Mouse (Mus musculus) intestine, embryonic 15.5 days (tissue): Measurements from ENCODE around the gene Mylk4. TPM values are rescaled to one million over a fixed set of nuclear protein-coding genes. Genes with fewer than 3 reads are reported as not detected.

ENCODE experiments used
- ATAC-seq: fragments of 200-750 bp; cut with Nextera tagmentation; 2 replicates; pipeline ENCODE4 v1.8.0; 2017; ENCODE audit warnings: moderate TSS enrichment, moderate library complexity
- H3K27ac ChIP-seq: fragments of 300-500 bp; sonication (generic); 2 replicates; pipeline ENCODE4 v1.5.1; 2015; ENCODE audit warnings: mild to moderate bottlenecking, inconsistent platforms
- H3K27me3 ChIP-seq: fragments of 300-500 bp; sonication (generic); replicated peaks from 2 replicates; pipeline ENCODE4 v1.6.1; 2015; ENCODE audit warnings: inconsistent platforms
- H3K36me3 ChIP-seq: fragments of 300-500 bp; sonication (generic); 2 replicates; pipeline ENCODE4 v1.6.1; 2015; ENCODE audit warnings: inconsistent platforms
- H3K4me1 ChIP-seq: fragments of 300-500 bp; sonication (generic); replicated peaks from 2 replicates; pipeline ENCODE4 v1.6.1; 2015; ENCODE audit warnings: inconsistent platforms
- H3K4me2 ChIP-seq: fragments of 300-500 bp; sonication (generic); replicated peaks from 2 replicates; pipeline ENCODE4 v1.6.1; 2015; ENCODE audit warnings: mild to moderate bottlenecking, inconsistent platforms
- H3K4me3 ChIP-seq: fragments of 300-500 bp; sonication (generic); replicated peaks from 2 replicates; pipeline ENCODE4 v1.5.1; 2015; ENCODE audit warnings: inconsistent platforms
- H3K9ac ChIP-seq: fragments of 300-500 bp; sonication (generic); 2 replicates; pipeline ENCODE4 v1.6.1; 2015; ENCODE audit warnings: inconsistent platforms
- H3K9me3 ChIP-seq: fragments of 300-500 bp; sonication (generic); 2 replicates; pipeline ENCODE4 v1.6.1; 2016; ENCODE audit warnings: inconsistent platforms
- WGBS: fragments of 180-500 bp; shearing (Covaris S2); methylation state at CpG from one replicate; pipeline ENCODE4 v1.1.7; 2015; 5-methylcytosine and 5-hydroxymethylcytosine counted together
- polyA plus RNA-seq: library from polyadenylated mRNA; unstranded; fragments of >200 nt; fragmentation: Nextera tagmentation; extraction: Ambion mirVana; gene quantifications from 2 replicates; pipeline ENCODE4 v1.2.1, GENCODE M21; 2015

The Mylk4 gene
- polyA plus RNA-seq, 1 experiment from 2014 or later, result 0.08 TPM

GRCm38 (mm10) chr13:32699376-32699775, 84.4 kb downstream of the Mylk4 start:
- no peak for ATAC-seq
- no peak overlapping the region for H3K4me3 ChIP-seq
- no peaks in the 10 kb centered on the region for H3K36me3 ChIP-seq
- no peak overlapping the region for H3K4me2 ChIP-seq
- no peak overlapping the region for H3K9ac ChIP-seq
- H3K27me3 ChIP-seq, result no peaks in the 10 kb centered on the region
- no peaks in the 10 kb centered on the region for H3K4me1 ChIP-seq
- no peak overlapping the region for H3K27ac ChIP-seq
- no peaks in the 10 kb centered on the region for H3K9me3 ChIP-seq
- WGBS, result 89% methylated on average over 1 of the region's 1 CpGs

DNA sequence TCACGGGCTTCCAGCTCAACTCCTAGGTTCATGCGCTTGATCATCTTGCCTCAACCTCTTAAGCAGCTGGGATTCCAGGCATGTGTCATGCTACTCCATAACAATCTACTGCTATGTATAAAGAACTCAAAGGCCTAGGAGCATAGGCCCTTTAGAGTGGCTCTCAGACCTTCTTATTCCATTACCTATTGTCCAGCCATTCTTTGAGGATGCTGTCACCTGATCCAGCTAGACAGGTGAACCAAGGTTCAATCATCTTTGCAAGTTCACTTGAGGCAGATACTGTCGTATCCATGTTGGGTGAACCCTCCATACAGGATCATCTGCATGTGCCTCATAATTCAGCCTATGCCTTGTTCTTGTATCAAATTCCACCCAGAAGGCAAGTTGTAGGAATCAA, 84.8 kb downstream of the Mylk4 start:
- Histone ChIP-seq H3K4me3 (no peak overlapping the region), H3K9ac (no peak overlapping the region), H3K4me2 (no peak overlapping the region), H3K27ac (no peak overlapping the region), H3K27me3 (no peaks in the 10 kb centered on the region), H3K4me1 (no peaks in the 10 kb centered on the region), H3K36me3 (no peaks in the 10 kb centered on the region), H3K9me3 (no peaks in the 10 kb centered on the region)
- WGBS, result 91% methylated on average over 3 of the region's 3 CpGs
- ATAC-seq, result no peak

DNA sequence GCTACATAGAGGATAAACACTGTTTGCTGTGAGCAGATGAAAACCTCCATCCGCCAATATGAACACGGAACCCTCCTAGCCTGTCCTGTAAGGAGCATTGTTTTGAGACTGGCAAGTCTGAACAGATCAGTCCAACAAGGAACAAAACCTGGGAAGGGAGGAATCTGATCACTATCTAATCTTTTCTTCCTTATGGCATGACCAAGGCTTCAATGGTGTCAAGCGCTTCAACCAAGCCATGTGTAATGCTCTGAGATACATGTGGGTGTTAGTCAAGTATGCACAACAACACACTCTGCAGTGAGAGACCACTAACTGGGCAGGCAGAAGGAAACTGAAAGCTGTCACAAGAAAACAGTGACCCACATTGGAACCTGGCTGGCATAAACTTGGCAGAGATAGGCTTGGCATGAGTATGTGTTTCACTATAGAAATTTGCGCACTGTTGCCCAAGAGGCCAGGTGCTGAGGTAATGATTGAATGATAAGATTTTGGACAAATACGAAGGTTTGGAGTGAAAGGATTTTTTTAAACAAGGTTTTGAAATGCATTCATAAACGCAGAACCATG, 89.8 kb downstream of the Mylk4 start:
- no peaks in the 10 kb centered on the region for H3K27me3 ChIP-seq
- H3K4me1 ChIP-seq, result no peaks in the 10 kb centered on the region
- H3K9ac ChIP-seq, result no peak overlapping the region
- H3K4me2 ChIP-seq, result no peak overlapping the region
- no peaks in the 10 kb centered on the region for H3K9me3 ChIP-seq
- no peaks in the 10 kb centered on the region for H3K36me3 ChIP-seq
- no peak for ATAC-seq
- no peak overlapping the region for H3K4me3 ChIP-seq
- H3K27ac ChIP-seq, result no peak overlapping the region
- 87% methylated on average over 6 of the region's 6 CpGs for WGBS

DNA sequence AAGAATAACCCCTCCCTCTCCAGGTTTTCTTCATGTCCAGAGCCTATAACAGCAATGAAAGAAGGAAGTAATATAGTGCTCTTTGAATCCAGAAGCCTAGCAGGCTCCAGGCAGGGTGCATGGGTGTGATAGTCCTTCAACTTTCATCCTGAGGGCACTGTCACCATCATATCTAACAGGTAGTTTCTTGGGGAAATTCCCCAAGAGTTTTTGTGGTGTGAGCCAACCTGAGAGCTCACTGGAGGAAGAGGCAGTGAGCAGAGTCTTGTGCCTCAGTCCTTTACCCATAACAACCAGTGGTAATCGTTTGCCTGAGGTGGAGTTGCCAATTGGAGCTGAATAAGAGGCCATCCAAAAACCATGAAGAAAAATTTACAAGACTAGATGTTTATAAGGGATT, 91.2 kb downstream of the Mylk4 start:
- H3K9me3 ChIP-seq, result no peaks in the 10 kb centered on the region
- no peak overlapping the region for H3K4me2 ChIP-seq
- H3K36me3 ChIP-seq, result no peaks in the 10 kb centered on the region
- no peak overlapping the region for H3K27ac ChIP-seq
- WGBS, result 73% methylated on average over 1 of the region's 1 CpGs
- H3K4me1 ChIP-seq, result no peaks in the 10 kb centered on the region
- H3K4me3 ChIP-seq, result no peak overlapping the region
- ATAC-seq, result no peak
- H3K27me3 ChIP-seq, result no peaks in the 10 kb centered on the region
- no peak overlapping the region for H3K9ac ChIP-seq

DNA sequence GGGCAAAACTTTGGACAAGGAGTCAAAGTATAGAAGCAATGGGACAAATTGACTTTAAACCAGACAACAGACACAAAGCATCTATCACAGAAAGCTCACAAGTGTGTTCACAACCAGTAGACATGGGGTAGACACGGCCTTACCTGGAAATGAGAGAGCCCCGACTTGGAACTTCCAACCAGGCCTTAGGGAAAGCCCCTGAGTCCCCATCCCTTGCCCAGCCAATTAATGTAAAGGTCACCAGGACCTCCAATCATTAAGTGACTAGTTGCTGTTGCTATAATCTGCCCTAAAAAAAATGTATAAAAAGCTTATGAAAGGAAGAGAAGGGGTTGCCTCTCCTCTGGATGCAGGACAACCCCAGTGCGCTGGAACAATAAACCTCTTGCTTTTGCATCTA, 93.5 kb downstream of the Mylk4 start:
- Histone ChIP-seq H3K9ac (no peak overlapping the region), H3K36me3 (no peaks in the 10 kb centered on the region), H3K4me1 (no peaks in the 10 kb centered on the region), H3K27me3 (no peaks in the 10 kb centered on the region), H3K4me3 (no peak overlapping the region), H3K9me3 (no peaks in the 10 kb centered on the region), H3K4me2 (no peak overlapping the region), H3K27ac (no peak overlapping the region)
- no peak for ATAC-seq
- 96% methylated on average over 3 of the region's 3 CpGs for WGBS

DNA sequence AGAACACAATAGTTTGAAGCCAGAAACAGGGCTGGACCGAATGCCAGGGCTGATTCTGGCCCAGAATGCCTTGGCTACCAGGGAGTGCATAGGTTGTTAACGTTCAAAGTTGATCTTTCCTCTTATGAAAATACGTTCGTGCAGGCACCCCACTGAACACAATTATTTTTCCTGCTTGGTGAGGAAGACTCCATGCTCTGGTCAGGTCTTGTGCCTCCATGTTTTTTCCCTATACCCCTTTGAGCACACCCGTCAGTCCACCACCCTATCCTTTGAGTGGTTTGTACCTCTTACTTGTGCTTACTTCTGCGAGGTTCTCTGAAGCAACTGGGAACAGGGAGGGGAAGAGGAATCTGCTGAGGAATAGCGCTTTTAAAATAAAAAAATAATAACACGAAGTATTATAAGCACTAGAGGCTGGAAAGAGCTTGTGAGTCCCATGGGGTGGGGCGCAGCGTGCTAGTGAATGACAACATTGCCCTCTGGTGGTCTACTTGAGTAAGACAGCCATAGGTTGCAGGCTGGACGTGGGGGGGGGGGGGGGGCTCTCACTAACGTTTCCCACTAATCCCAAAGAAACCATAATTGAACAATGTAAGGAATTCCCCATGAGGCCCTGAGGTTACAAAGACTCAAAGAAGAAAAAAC, 102.8 kb downstream of the Mylk4 start:
- Histone ChIP-seq H3K27ac (no peak overlapping the region), H3K9me3 (no peaks in the 10 kb centered on the region), H3K9ac (no peak overlapping the region), H3K4me3 (no peak overlapping the region), H3K4me2 (0 out of 2 replicates have a peak overlapping the region, but pooled peaks have one; percentile 33), H3K36me3 (no peaks in the 10 kb centered on the region), H3K4me1 (no peaks in the 10 kb centered on the region), H3K27me3 (no peaks in the 10 kb centered on the region)
- 33% methylated on average over 12 of the region's 12 CpGs for WGBS
- ATAC-seq, result no peak; the same call in 1 of the 2 replicates

GRCm38 (mm10) chr13:32680121-32680551, 103.6 kb downstream of the Mylk4 start:
- no peak for ATAC-seq
- Histone ChIP-seq H3K4me3 (no peak overlapping the region), H3K27me3 (no peaks in the 10 kb centered on the region), H3K4me2 (no peak overlapping the region), H3K9ac (no peak overlapping the region), H3K4me1 (no peaks in the 10 kb centered on the region), H3K36me3 (no peaks in the 10 kb centered on the region), H3K9me3 (no peaks in the 10 kb centered on the region), H3K27ac (no peak overlapping the region)
- 83% methylated on average over 12 of the region's 12 CpGs for WGBS

DNA sequence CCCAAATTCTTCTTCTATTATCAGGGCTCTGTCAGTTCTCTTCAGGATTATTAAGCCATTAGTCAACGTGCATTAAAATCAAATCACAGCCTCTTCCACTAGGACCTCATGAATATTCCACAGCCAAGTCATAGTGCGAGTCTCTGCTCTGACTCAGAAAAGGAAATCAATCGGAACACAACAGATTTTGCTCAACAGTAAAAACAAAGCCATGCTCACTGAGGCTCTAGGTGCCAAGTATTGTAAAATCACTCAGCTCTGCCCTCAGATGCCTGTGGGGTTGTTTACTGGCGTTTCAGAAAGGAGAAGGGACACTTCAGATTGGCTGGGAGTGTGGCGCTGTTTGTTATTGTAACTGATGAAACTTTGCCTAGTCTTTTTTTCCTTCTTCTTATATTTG, 104.8 kb downstream of the Mylk4 start:
- WGBS, result 70% methylated on average over 5 of the region's 5 CpGs

GRCm38 (mm10) chr13:32670782-32671181, 113.0 kb downstream of the Mylk4 start:
- Histone ChIP-seq H3K4me1 (no peaks in the 10 kb centered on the region), H3K36me3 (no peaks in the 10 kb centered on the region), H3K9me3 (no peaks in the 10 kb centered on the region), H3K9ac (no peak overlapping the region), H3K4me2 (no peak overlapping the region), H3K27me3 (no peaks in the 10 kb centered on the region), H3K4me3 (no peak overlapping the region), H3K27ac (no peak overlapping the region)
- no peak for ATAC-seq
- WGBS, result 58% methylated on average over 7 of the region's 7 CpGs

More for the DNA sequence above, 104.8 kb downstream of the Mylk4 start:
- no peak for ATAC-seq
- Histone ChIP-seq H3K4me3 (no peak overlapping the region), H3K9me3 (no peaks in the 10 kb centered on the region), H3K4me1 (no peaks in the 10 kb centered on the region), H3K27ac (no peak overlapping the region), H3K36me3 (no peaks in the 10 kb centered on the region), H3K9ac (no peak overlapping the region), H3K4me2 (no peak overlapping the region), H3K27me3 (no peaks in the 10 kb centered on the region)

GRCm38 (mm10) chr13:32668296-32668695, 115.5 kb downstream of the Mylk4 start:
- Histone ChIP-seq H3K4me1 (no peaks in the 10 kb centered on the region), H3K9me3 (no peaks in the 10 kb centered on the region), H3K27me3 (no peaks in the 10 kb centered on the region), H3K27ac (no peak overlapping the region), H3K9ac (no peak overlapping the region), H3K4me3 (no peak overlapping the region), H3K36me3 (no peaks in the 10 kb centered on the region), H3K4me2 (no peak overlapping the region)
- WGBS, result 76% methylated on average over 3 of the region's 3 CpGs
- ATAC-seq, result no peak

DNA sequence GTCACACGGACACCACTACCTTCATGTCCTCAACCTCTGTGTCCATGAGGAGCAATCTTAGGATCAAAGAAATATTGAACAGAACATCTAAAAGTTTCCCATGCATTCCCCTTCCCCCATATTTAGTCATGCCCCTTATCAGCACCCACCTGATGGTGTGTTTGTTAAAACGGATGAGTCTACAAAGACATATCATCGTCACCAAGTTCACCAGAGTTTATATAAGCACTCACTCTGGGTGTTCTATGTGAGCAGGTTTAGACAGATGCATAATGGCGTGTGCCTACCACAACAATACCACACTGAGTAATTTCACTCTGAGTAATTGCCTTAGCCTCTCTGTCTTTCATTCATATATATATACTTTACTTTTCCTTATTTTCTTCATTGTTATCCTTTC, 116.4 kb downstream of the Mylk4 start:
- H3K9me3 ChIP-seq, result no peaks in the 10 kb centered on the region
- H3K9ac ChIP-seq, result no peak overlapping the region
- WGBS, result 67% methylated on average over 4 of the region's 4 CpGs
- no peaks in the 10 kb centered on the region for H3K36me3 ChIP-seq
- no peak overlapping the region for H3K27ac ChIP-seq
- H3K27me3 ChIP-seq, result no peaks in the 10 kb centered on the region
- ATAC-seq, result no peak
- H3K4me3 ChIP-seq, result no peak overlapping the region
- no peaks in the 10 kb centered on the region for H3K4me1 ChIP-seq
- H3K4me2 ChIP-seq, result no peak overlapping the region

DNA sequence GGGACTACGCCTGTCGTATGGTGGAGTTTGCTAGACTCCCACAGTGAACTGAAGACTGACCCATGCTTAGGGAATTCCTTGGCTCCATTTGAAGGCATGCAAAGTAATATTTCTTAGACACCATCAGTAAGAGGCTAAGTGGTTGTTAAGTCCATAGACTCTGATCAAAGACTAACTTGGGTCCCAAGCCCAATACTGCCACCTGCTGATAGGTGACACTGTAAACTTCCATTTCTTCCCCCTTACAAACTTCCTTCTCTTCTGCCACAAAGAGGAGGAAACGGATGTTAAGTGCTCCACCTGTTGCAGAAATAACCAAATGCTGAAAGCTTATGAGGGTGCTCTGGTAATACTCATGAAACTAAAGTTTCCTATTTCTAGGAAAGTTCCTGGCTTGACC, 121.7 kb downstream of the Mylk4 start:
- H3K36me3 ChIP-seq, result no peaks in the 10 kb centered on the region
- H3K4me3 ChIP-seq, result no peak overlapping the region
- WGBS, result 68% methylated on average over 3 of the region's 3 CpGs
- no peak overlapping the region for H3K27ac ChIP-seq
- no peaks in the 10 kb centered on the region for H3K27me3 ChIP-seq
- H3K9me3 ChIP-seq, result no peaks in the 10 kb centered on the region
- no peak for ATAC-seq
- H3K9ac ChIP-seq, result no peak overlapping the region
- no peak overlapping the region for H3K4me2 ChIP-seq
- no peaks in the 10 kb centered on the region for H3K4me1 ChIP-seq

DNA sequence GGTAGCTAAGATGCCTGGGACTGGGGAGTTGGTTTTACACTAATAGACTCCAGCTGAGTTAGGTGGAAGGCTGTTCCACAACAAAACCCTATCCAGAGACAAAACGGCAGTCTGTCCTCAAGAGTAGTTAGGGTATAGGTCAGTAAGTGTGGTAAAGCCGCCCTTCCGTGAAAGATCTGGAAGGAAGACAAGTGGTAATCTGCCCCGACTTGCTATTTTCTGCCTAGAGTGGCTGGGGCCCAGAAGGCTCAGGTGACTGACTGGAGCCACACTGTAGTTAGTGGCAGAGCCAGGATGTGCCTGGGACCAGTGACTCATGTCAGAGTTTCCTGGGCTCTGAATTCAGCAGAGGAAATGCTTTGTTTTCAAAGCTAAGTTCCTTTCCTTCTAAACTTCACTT, 123.5 kb downstream of the Mylk4 start:
- no peaks in the 10 kb centered on the region for H3K9me3 ChIP-seq
- H3K36me3 ChIP-seq, result no peaks in the 10 kb centered on the region
- no peak overlapping the region for H3K27ac ChIP-seq
- H3K4me3 ChIP-seq, result no peak overlapping the region
- no peaks in the 10 kb centered on the region for H3K27me3 ChIP-seq
- no peak for ATAC-seq
- H3K9ac ChIP-seq, result no peak overlapping the region
- no peak overlapping the region for H3K4me2 ChIP-seq
- no peaks in the 10 kb centered on the region for H3K4me1 ChIP-seq
- 68% methylated on average over 4 of the region's 4 CpGs for WGBS
